Mouse (Mus musculus) erythroblast, adult 5-6 weeks (primary cell): ENCODE data around the gene Actr6. TPM values are rescaled to one million over a fixed set of nuclear protein-coding genes. Genes with fewer than 3 reads are reported as not detected.

ENCODE experiments used
- ATAC-seq: replicated peaks from 2 replicates; pipeline ENCODE4 v1.8.0; 2016; ENCODE audit warnings: moderate number of reproducible peaks, mild to moderate bottlenecking, moderate TSS enrichment, inconsistent platforms; ENCODE audit not compliant: poor library complexity, low FRiP score, severe bottlenecking
- total RNA-seq, 2 experiments: library from RNA; stranded (forward) in 1 of 2; stranded (reverse) in 1 of 2; fragments of 150-400 nt in 1 of 2; fragments of 200-764, 138-1000 nt in 1 of 2; gene quantifications; 2 replicates each; pipeline versions ENCODE4 v1.2.3 to v1.2.4; 2015 to 2017; ENCODE audit warnings: low replicate concordance in 2 of 2

The Actr6 gene
- total RNA-seq (2015; ENCODE audit: low replicate concordance) = 5.6 and 8.8 TPM in 2 replicates
- 3.2 and 8.1 TPM in 2 replicates for total RNA-seq (2017; ENCODE audit: low replicate concordance)

- ATAC-seq = peak; percentile 100
Observed at GRCm38 (mm10) chr10:89732001-89732794, at the start of gene Actr6. Gene Actr6 (minus strand): TSS chr10:89732295.

- ATAC-seq = no peak
Observed at GRCm38 (mm10) chr10:89776029-89776428, 43.9 kb upstream of the Actr6 start.

GRCm38 (mm10) chr10:89771894-89772293 is 39.8 kb upstream of the Actr6 start:
- no peak for ATAC-seq

- no peak for ATAC-seq
Observed at GRCm38 (mm10) chr10:89769096-89769495, 37.0 kb upstream of the Actr6 start.

GRCm38 (mm10) chr10:89768352-89769020 is 36.4 kb upstream of the Actr6 start:
- no peak for ATAC-seq

- no peak for ATAC-seq
Observed at GRCm38 (mm10) chr10:89765790-89766714, 34.0 kb upstream of the Actr6 start.

GRCm38 (mm10) chr10:89764457-89765121 is 32.5 kb upstream of the Actr6 start:
- ATAC-seq = no peak

GRCm38 (mm10) chr10:89760772-89761171 is 28.7 kb upstream of the Actr6 start:
- no peak for ATAC-seq

GRCm38 (mm10) chr10:89755231-89755630 is 23.1 kb upstream of the Actr6 start:
- ATAC-seq = no peak

GRCm38 (mm10) chr10:89751069-89751468 is 19.0 kb upstream of the Actr6 start:
- no peak for ATAC-seq

GRCm38 (mm10) chr10:89748619-89749018 is 16.5 kb upstream of the Actr6 start:
- ATAC-seq = no peak

GRCm38 (mm10) chr10:89747911-89748310 is 15.8 kb upstream of the Actr6 start:
- no peak for ATAC-seq

- no peak for ATAC-seq
Observed at GRCm38 (mm10) chr10:89747221-89747905, 15.3 kb upstream of the Actr6 start.

GRCm38 (mm10) chr10:89746581-89746980 is 14.5 kb upstream of the Actr6 start:
- ATAC-seq = no peak

GRCm38 (mm10) chr10:89745666-89746020 is 13.5 kb upstream of the Actr6 start:
- ATAC-seq = no peak

- ATAC-seq = peak; percentile 98
Observed at GRCm38 (mm10) chr10:89744871-89745665, 13.0 kb upstream of the Actr6 start, which contains the start of gene Uhrf1bp1l. Gene Uhrf1bp1l (plus strand): TSS chr10:89744991.

- peak; percentile 17; the same call in 1 of the 2 replicates for ATAC-seq
Observed at GRCm38 (mm10) chr10:89744341-89744740, 12.2 kb upstream of the Actr6 start.

GRCm38 (mm10) chr10:89743266-89743665 is 11.2 kb upstream of the Actr6 start:
- ATAC-seq = no peak
